Mouse (Mus musculus) layer of hippocampus, postnatal 14 days (tissue): ENCODE results near the gene Rdh19. TPM values are rescaled to one million over a fixed set of nuclear protein-coding genes. Genes with fewer than 3 reads are reported as not detected.
"Not testable (repeated sequence)": the region's sequence is repeated elsewhere in the genome, so short reads cannot be mapped to it uniquely, and the experiment has no call there.

Experiments
- DNase-seq, 2 experiments: peaks; one replicate each; pipeline ENCODE4 v3.0.0; 2021 to 2022; ENCODE audit warnings: low spot score in 2 of 2, mixed read lengths in 1 of 2
- long read RNA-seq, 2 experiments: library from polyadenylated mRNA; stranded (forward); transcript quantifications; one replicate each; pipeline ENCODE4 v2.0.0; 2021
- total RNA-seq, 2 experiments: library from RNA; stranded (reverse); gene quantifications; 2 replicates each; pipeline ENCODE4 v1.2.3; 2021

Rdh19 gene
- not detected for total RNA-seq
- long read RNA-seq, experiment 1: 0 reads
- long read RNA-seq, experiment 2: 0 reads

DNA sequence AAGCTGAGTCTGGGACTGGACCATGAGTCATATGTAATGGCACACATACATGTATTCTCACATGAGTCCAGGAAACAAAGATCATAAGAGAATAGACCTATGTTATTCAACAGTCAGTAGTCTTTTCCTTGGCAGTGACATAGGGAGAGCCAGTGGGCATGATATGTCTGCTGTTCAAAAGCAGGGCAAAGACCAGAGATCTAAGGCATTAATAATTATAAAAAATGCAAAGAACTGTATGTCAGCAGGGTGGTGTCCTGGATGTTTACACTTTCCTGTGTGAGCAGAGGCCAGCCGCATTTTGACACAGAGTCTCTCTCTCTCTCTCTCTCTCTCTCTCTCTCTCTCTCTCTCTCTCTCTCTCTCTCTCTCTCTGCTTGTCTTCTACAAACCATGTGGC, at the start of gene Rdh19:
Rdh19 (plus strand) TSS at position 301 of the 400 bp plus-strand sequence.
- no peak for DNase-seq

DNA sequence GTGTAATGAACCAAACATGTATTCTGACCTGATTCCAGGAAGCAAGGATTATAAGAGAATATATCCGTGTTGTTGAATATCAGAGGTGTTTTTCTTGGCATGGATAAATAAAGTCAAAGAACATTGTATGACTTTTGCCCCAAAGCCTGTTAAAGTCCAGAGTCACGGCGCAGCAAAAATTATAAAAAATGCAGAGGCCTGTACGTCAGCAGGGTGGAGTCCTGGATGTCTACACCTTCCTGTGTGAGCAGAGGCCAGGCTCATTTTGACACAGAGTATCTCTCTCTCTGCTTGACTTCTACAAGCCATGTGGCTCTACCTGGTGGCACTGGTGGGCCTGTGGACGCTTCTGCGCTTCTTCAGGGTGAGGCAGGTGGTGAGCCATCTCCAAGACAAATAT, 48.8 kb upstream of the Rdh19 start, which contains the start of gene Rdh16:
Rdh16 (plus strand) TSS at position 262 of the 400 bp plus-strand sequence.
- DNase-seq: no peak

DNA sequence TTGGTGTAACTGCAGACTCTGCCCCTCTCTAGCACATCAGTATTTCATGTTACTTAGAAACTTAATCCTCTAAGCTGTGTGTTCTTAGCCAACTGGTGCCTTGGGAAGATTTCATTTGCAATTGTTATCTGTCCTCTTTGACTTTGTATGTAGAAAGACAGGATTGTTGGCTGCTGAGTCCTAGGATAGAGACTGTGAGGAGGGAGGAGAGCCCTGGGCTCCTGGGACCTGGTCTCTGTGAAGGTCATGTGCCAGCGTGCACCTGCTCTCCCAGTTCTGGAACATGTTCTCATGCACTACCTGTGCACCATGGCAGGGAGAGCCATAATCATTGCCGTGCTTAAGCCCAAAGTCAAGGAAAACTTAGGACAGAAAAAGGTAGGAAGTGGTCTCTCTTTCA, 48.1 kb upstream of the Rdh19 start:
- no peak for DNase-seq

DNA sequence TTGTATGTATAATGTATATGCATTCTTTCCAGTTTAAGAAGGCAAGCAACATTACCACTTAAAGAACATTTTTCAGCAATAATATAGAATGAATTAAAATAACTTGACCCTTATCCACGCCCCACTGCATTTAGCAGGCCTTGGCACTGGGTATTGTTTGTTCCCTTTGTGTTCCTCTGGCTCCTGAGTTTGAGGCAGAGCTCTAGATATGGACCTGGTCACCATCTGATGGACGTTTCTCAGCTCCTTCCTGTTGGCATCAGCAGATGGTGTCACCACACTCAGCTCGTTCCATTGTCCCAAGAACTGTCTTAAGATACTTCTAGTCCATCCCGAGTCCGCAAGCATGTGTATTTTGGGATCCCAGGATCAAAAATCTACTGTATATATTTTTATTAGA, 47.5 kb upstream of the Rdh19 start:
- no peak for DNase-seq

DNA sequence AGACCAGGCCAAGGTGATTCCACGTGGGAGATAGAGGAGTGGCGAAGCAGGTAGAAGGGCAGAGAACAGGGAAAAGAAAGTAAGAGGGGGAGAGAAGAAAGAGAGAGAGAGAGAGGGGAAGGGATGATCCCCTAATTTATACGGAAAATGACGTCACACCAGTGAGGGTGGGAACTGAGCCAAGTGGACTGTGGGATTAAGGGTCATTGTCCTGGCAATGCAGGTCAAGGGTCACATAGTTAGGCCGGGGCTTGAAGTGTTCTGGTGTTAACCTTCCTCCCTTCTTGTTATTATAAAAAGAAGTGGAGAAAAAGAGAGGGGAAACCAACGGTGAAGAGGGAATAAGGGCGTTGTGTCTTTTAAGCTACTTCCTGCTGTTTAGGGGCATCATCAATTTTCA, 45.3 kb upstream of the Rdh19 start:
- DNase-seq: no peak

DNA sequence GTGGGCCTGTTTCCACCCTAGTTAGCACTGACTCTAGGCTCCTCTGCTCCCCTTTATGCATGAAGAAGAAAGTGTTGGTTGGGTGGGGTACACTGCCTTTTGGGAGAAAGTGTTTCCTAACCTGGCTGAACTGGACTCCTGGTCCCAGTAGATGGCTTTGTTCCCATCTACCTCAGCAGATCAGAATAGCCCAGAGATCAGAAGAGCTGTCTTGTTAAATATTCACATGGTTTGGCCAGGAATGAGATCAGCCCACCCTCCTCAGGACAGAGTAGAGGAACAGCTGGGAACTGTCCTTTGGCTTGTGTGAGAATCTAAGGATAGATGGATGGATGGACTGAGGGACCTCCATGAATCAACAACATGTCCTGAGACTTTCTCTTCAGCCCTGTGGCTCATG, 33.8 kb upstream of the Rdh19 start:
- no peak for DNase-seq

DNA sequence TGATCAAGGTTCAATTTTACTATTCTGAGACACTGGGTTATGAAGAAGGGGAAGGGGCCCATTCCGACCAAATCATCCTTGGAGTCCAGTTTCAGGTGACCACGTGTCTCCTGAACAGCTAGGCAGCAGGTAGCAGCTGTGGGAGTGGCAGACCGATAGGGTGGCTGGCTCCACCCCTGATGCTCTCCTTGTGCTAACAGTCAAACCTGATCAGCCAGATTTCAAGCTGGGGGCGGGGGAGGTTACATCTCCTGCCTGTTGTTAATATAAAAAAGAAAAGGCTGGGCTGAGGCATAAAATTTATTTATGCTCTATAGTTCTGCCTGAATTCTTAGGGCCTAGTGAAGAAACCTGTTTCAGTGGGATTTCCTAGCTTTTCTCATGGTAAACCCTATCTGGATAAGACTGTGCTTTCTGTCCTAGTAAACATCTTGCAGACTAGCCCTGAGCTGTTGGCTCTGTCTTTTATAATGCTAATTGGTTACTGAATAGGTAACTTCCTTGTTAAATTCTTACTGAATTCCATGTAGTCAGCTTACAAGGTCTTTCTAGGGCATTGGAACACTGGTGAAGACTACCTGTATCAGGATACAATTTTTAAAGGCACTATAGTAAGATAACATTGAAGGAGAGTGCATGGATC, 32.3 kb upstream of the Rdh19 start:
- DNase-seq: not testable (repeated sequence)

DNA sequence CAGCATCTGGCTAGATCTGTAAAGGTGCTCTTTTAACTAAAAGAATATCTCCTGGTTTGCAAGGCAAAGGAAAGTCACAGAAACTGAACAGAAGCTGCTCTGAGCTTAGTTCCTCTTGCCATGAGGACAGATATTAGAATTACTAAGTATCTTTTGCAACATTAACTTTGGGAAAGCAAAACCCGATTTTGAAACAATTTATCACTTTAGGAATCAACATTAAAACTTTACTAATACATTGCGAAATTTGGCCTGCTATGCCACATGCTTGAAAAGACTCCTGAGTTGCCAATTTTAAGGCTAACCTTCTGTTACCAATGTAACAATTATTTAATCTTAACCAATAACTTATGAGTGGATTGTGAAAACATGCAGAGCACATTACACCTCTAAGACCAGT, 27.9 kb upstream of the Rdh19 start:
- DNase-seq: not testable (repeated sequence)

DNA sequence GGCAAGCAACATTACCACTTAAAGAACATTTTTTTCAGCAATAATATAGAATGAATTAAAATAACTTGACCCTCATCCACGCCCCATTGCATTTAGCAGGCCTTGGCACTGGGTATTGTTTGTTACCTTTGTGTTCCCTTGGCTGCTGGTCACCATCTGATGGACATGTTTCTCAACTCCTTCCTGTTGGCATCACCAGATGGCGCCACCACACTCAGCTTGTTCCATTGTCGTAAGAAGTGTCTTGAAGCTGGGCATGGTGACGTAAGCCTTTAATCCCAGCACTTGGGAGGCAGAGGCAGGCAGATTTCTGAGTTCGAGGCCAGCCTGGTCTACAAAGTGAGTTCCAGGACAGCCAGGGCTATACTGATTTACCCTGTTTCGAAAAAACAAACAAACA, 24.3 kb upstream of the Rdh19 start:
- peak in 1 of 2 experiments; percentile 3 for DNase-seq

DNA sequence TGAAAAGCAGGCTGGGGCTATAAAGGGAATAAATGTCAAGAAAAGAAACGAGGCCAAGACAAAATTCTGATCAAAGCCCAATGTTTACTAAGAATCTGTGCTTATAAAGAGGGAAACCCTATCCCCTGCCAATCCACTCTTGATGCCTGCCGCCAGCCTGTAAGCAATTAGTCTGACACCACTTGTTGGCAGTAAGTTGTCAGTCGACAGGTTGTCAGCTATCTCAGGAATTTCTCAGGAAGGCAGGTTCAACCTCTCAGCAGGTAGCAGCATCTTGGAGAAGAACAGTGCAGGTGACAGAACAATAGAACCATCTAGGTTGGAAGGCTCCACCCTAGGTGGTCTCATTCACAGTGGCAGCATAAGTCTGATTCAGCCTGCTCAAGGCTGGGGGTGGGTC, 20.6 kb upstream of the Rdh19 start:
- DNase-seq: no peak

DNA sequence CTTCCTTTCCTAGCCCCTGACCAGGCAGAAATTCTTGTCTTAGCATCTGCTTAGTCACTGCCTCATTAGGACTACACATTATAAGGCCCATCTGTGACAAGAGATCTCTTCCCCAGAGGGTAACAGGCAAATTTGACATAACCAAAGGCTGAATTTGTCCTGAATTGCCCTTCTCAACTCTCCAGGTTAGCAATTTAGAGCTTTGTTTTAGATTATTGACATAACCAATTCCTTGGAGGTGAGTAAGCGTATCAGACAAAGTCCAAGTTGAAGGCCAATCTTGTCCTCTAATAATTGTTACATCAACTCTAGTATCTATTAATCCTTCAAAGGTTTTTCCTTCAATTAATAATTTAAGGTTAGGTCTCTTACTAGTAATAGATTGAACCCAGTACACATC, 15.5 kb upstream of the Rdh19 start:
- not testable (repeated sequence) for DNase-seq

DNA sequence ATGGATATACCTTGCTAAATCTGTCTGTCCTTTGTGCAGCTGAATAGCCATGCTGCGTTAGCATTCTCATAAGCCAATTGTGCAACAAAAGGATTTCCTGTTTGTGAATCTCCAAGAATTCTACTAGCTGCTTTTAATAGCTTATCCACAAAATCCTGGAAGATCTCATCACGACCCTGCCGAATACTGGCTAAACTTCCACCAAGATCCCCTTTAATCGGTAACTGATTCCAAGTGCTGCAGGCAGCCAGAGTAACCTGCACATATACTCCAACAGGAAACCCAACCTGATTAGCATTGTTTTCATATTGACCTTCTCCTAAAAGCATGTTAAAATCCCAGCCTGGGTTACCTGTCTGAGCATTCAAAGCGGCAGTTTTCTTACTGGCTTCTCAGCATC, 14.4 kb upstream of the Rdh19 start:
- no peak for DNase-seq

DNA sequence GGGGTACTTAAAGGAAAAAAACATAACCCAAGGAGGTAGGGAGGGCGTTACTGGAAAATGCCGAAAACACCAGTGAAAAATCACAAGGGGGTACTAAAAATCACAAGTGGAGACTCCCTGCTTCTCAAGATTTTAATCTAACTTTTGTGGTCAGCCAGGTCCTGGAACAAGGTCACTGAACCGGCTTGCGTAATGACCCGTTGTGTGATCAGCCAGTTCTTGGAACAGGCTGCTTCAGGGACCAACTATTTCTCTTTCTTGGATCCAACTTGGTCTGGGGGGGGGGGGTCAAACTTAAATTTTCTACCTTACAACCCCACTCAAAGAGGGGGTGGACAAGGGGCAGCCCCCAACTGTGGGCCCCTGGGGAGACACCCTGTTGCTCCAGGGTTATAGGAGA, 11.9 kb upstream of the Rdh19 start:
- not testable (repeated sequence) for DNase-seq

DNA sequence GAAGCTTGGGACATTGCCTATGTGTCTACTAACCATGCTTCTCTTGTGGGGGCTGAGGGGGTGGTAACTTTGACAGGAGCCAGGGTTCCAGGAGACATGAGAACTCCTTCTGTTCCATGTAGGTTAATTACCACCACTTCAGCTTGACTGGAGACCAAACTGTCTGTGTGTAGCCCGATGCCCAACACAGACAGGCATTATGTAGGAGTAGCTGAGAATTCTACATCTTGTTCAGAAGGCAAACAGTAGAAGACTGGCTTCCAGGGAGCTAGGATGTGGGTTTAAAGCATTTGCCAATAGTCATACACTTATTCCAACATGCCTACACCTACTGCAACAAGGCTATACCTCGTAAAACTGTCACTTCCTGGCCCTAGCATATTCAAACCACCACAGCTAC, 11.2 kb upstream of the Rdh19 start:
- no peak for DNase-seq

DNA sequence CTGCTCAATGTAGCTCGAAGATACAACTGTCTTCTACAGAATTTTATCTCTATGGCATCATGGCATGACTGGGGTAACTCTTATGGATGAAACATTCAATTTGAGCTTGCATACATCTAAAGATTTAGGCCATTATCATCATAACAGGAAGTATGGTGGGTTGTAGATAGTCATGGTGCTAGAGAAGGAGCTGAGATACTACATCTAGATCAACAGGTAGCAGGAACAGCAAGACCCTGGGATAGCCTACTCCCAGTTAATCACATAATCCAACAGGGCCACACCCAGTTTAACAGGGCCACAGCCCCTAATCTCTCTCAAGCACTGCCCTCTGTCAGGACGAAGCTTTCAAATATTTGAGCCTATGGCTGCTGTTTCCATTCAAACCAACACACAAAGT, 9.0 kb upstream of the Rdh19 start:
- no peak for DNase-seq

DNA sequence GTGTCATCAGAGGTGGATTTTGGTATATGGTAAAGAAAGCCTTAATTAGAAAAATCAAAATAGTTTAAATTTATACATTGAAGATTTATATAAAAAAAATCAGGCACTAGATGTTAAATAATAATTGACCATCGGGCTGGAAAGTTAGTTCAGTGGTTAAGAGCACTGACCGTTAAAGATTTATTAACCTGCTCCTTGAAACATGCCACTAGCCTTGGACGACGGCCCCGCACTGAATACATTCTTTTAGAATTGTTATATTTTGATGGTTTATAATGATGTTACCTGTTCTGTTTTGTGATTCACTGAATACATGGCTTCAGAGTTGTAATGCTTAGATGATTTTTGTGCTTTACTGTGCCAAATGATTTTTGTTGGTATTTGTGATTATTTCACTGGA, 3.8 kb upstream of the Rdh19 start:
- DNase-seq: not testable (repeated sequence)

DNA sequence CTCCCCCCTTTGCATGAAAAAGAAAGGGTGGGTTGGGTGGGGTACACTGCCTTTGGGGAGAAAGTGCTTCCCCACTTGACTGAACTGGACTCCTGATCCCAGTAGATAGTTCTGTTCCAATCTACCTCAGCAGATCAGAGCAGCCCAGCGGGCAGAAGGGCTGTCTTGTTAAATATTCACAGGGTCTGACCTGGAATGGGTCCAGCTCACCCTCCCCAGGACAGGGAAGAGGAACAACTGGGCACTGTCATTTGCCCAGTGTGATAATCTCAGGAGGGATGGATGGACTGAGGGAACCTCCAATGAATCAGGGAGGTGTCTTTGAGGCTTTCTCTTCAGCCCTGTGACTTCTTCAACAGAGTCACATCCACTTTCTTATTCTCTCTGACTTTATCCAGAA, 1.6 kb upstream of the Rdh19 start:
- DNase-seq: no peak

DNA sequence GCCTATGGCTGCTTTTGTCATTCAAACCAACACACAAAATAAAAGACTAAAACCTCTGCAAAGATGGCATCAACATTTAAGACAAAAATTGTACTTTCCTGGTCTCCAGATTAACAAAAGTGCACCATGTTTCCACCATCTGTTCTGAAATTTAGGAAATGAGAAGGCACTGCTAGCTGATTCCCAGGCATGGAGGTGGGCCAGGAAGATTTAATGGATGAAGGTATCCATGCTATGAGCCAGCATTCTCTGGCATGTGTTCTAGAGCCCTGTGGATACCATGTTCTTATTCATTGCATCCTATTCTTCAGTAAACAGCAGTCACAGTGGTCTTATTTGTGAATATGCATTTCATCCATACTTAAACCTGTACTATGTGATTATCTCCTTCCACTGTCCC, 6.6 kb downstream of the Rdh19 start:
- DNase-seq: peak in 1 of 2 experiments; percentile 20

DNA sequence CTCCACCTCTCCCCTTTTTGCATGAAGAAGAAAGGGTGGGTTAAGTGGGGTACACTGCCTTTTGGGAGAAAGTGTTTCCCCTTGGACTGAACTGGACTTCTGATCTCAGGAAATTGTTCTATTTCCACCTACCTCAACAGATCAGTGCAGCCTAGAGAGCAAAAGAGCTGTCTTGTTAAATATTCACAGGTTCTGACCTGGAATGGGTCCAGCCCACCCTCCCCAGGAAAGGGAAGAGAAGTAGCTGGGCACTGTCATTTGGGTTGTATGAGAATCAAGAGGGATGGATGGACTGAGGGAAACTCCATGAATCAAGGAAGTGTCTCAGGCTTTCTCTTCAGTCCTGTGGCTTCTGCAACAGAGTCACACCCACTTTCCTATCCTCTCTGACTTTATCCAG, 15.2 kb downstream of the Rdh19 start:
- no peak for DNase-seq

DNA sequence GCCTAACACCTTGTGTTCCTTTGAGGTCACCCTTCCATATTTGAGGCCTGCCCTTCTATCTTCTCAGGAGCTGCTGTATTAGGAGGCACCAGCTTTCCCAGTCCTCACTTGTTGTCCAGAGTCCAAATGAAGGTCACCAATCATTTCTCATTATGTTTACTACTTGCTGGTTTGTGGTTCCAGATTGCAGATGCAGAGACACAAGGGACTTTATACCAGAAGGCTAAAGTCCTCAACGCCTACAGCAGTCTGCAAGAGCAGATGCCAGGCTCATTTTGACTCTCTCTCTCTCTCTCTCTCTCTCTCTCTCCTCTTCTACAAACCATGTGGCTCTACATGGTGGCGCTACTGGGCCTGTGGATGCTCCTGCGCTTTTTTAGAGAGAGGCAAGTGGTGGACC, 16.5 kb downstream of the Rdh19 start, which contains the start of gene Rdh16f2:
Rdh16f2 (plus strand) TSS at position 243 of the 400 bp plus-strand sequence.
- DNase-seq: no peak

DNA sequence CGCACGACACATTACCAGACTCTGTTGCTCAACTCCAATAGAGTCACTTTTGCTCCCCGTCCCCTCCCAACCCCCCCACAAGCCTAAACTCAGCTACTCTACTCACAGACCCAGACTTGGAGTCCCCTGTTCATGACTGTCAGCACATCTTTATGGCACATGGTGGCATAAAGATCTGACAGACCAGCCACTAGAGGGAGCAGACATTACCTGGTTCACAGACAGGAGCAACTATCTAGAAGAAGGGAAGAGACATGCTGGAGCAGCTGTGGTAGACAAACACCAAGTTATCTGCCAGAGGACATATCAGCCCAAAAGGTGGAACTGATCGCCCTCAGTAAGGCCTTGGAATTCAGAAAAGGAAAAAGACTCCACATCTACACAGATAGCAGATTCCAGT, 22.8 kb downstream of the Rdh19 start:
- no peak for DNase-seq

DNA sequence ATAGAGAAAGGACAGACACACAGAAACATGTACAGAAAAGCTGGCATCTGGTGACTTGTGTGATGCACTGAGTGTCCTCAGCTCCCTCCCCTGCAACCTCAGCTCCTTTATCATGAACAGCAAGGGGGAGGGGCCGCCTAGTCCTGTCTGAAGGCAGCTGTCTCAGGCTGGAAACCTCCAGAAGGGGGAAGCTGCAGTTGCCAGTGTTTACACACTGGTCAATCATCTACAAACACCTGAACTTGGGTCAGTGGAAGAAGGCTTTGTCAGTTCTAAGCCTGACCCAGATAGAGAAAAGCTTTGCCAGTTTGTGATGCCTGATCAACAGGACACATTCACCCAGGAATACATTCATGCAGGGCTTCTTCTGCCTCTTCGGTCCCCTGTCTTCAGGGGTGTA, 28.0 kb downstream of the Rdh19 start:
- no peak for DNase-seq

DNA sequence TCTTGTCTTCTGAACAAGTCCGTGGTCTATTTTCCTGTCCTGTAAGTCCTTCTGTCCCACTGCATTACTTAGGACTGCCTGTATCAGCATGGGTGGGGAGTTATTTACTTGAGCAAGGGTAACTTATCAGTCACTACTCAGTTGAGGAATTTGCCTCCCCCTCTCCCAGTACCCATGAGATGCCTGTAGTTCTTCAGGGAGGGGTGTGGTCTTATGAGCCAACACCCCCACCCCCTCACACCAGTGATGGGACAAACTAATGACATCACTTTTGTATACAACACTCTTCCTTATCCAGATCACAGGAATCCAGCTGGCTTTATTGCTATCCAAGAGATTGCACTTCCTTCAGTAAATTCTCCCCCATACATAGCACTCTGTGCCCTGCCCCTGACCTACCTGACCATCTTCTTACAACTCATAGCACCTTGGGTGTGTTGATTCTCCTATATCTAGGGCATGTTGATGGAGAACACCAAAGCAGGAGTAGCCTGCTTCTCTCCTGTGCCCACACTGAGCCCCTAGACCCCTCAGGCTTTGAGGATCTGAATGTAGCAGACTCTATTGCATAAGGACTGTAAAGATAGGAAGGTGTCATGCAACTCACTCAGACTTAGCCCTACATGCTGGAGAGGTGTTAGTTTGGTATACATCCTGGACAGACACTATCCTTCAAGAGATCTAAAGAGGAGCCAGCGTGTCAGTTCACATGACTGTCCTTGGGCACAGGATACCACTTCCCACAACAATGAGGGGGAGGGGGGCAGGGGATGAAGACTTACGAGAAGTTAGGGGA, 28.7 kb downstream of the Rdh19 start:
- DNase-seq: no peak
